Mouse (Mus musculus) layer of hippocampus, adult 2 months (tissue): ENCODE measurements around the gene Chchd6. TPM values are rescaled to one million over a fixed set of nuclear protein-coding genes. Genes with fewer than 3 reads are reported as not detected.

Source experiments
- DNase-seq, 2 experiments: peaks; one replicate each; pipeline ENCODE4 v3.0.0; 2022; ENCODE audit warnings: low spot score in 2 of 2
- H3K27ac ChIP-seq: fragments of 200-600 bp; 2 replicates; pipeline ENCODE4 v1.8.1; 2022
- H3K4me3 ChIP-seq: fragments of 200-600 bp; 2 replicates; pipeline ENCODE4 v1.8.1; 2022; ENCODE audit warnings: mild to moderate bottlenecking
- CTCF ChIP-seq: fragments of 200-600 bp; conservative IDR thresholded peaks from 2 replicates; pipeline ENCODE4 v1.8.1; 2022; ENCODE audit warnings: antibody characterized with exemption, mild to moderate bottlenecking, moderate library complexity
- total RNA-seq, 2 experiments: library from RNA; stranded (reverse); gene quantifications; 2 replicates each; pipeline ENCODE4 v1.2.3; 2021

Chchd6 gene
- total RNA-seq, 2 experiments from 2014 or later, result 61.4 to 71.1 TPM

GRCm38 (mm10) chr6:89359771-89360708 is 235.4 kb downstream of the Chchd6 start:
- peak overlapping the region; percentile 84 for H3K27ac ChIP-seq
- DNase-seq, result no peak
- H3K4me3 ChIP-seq, result peak overlapping the region; percentile 76
- no peak for TF ChIP-seq CTCF

GRCm38 (mm10) chr6:89359192-89359591 is 236.3 kb downstream of the Chchd6 start:
- Histone ChIP-seq H3K4me3 (peak overlapping the region; percentile 76), H3K27ac (peak overlapping the region; percentile 84; the same call in 1 of the 2 replicates)
- no peak for DNase-seq
- TF ChIP-seq CTCF, result no peak

GRCm38 (mm10) chr6:89355661-89356060 is 239.8 kb downstream of the Chchd6 start:
- no peak for DNase-seq
- H3K4me3 ChIP-seq, result no peak overlapping the region
- peak overlapping the region; percentile 83 for H3K27ac ChIP-seq
- no peak for TF ChIP-seq CTCF

- Histone ChIP-seq H3K4me3 (no peak overlapping the region), H3K27ac (peak overlapping the region; percentile 83)
- peak; percentile 30; the same call in 1 of the 2 replicates for TF ChIP-seq CTCF
- no peak for DNase-seq
Observed at GRCm38 (mm10) chr6:89354726-89355125, 240.7 kb downstream of the Chchd6 start.

GRCm38 (mm10) chr6:89354076-89354475 is 241.4 kb downstream of the Chchd6 start:
- Histone ChIP-seq H3K27ac (peak overlapping the region; percentile 83; the same call in 1 of the 2 replicates), H3K4me3 (no peak overlapping the region)
- TF ChIP-seq CTCF, result no peak
- no peak for DNase-seq

GRCm38 (mm10) chr6:89353101-89353500 is 242.4 kb downstream of the Chchd6 start:
- DNase-seq, result no peak
- no peak for TF ChIP-seq CTCF
- H3K4me3 ChIP-seq, result no peak overlapping the region
- H3K27ac ChIP-seq, result peak overlapping the region; percentile 83

- H3K4me3 ChIP-seq, result no peak overlapping the region
- TF ChIP-seq CTCF, result peak; percentile 68
- H3K27ac ChIP-seq, result peak overlapping the region; percentile 83
- no peak for DNase-seq
Observed at GRCm38 (mm10) chr6:89351441-89352137, 243.9 kb downstream of the Chchd6 start.

GRCm38 (mm10) chr6:89350520-89350919 is 244.9 kb downstream of the Chchd6 start:
- H3K27ac ChIP-seq, result peak overlapping the region; percentile 83; the same call in 1 of the 2 replicates
- no peak overlapping the region for H3K4me3 ChIP-seq
- TF ChIP-seq CTCF, result no peak
- DNase-seq, result no peak

GRCm38 (mm10) chr6:89350037-89350515 is 245.4 kb downstream of the Chchd6 start:
- peak overlapping the region; percentile 24; the same call in 1 of the 2 replicates for H3K27ac ChIP-seq
- TF ChIP-seq CTCF, result no peak

GRCm38 (mm10) chr6:89348363-89348762 is 247.1 kb downstream of the Chchd6 start:
- TF ChIP-seq CTCF, result no peak
- H3K27ac ChIP-seq, result no peak overlapping the region
- H3K4me3 ChIP-seq, result no peak overlapping the region
- peak in 1 of 2 experiments; percentile 53 for DNase-seq

More at GRCm38 (mm10) chr6:89350037-89350515, 245.4 kb downstream of the Chchd6 start:
- DNase-seq, result no peak
- no peak overlapping the region for H3K4me3 ChIP-seq

- H3K4me3 ChIP-seq, result no peak overlapping the region
- H3K27ac ChIP-seq, result no peak overlapping the region
- no peak for DNase-seq
- no peak for TF ChIP-seq CTCF
Observed at GRCm38 (mm10) chr6:89347792-89348191, 247.7 kb downstream of the Chchd6 start.

GRCm38 (mm10) chr6:89345855-89346254 is 249.6 kb downstream of the Chchd6 start:
- no peak overlapping the region for H3K4me3 ChIP-seq

GRCm38 (mm10) chr6:89345486-89345785 is 250.0 kb downstream of the Chchd6 start:
- no peak for TF ChIP-seq CTCF
- no peak for DNase-seq
- H3K4me3 ChIP-seq, result no peak overlapping the region
- peak overlapping the region; percentile 69; the same call in 1 of the 2 replicates for H3K27ac ChIP-seq

More at GRCm38 (mm10) chr6:89345855-89346254, 249.6 kb downstream of the Chchd6 start:
- H3K27ac ChIP-seq, result peak overlapping the region; percentile 69; the same call in 1 of the 2 replicates
- DNase-seq, result no peak
- no peak for TF ChIP-seq CTCF
